Mouse (Mus musculus) large intestine, adult 2 months (tissue): Measurements from ENCODE around the gene Tspan14. TPM values are rescaled to one million over a fixed set of nuclear protein-coding genes. Genes with fewer than 3 reads are reported as not detected.

Experiments used
- DNase-seq: peaks from one replicate; pipeline ENCODE4 v3.0.0-alpha.2; 2012; ENCODE audit warnings: low read depth, low spot score
- WGBS: fragments of 180-500 bp; shearing (Covaris S2); methylation state at CpG from one replicate; pipeline ENCODE4 v1.1.7; 2018; 5-methylcytosine and 5-hydroxymethylcytosine counted together
- polyA plus RNA-seq: library from polyadenylated mRNA; depleted of rRNA; stranded (reverse); fragments of >200 nt; gene quantifications from 2 replicates; pipeline ENCODE4 v1.2.3, GENCODE M21; 2012; rRNA removed

Gene Tspan14
- 49.4 and 50.9 TPM in 2 replicates for polyA plus RNA-seq

GRCm38 (mm10) chr14:40966392-40966861, at the start of gene Tspan14:
Gene Tspan14, minus strand, starts transcription at chr14:40966807.
- DNase-seq, result no peak
- under 1% methylated on average over 54 of the region's 54 CpGs for whole genome bisulfite sequencing

DNA sequence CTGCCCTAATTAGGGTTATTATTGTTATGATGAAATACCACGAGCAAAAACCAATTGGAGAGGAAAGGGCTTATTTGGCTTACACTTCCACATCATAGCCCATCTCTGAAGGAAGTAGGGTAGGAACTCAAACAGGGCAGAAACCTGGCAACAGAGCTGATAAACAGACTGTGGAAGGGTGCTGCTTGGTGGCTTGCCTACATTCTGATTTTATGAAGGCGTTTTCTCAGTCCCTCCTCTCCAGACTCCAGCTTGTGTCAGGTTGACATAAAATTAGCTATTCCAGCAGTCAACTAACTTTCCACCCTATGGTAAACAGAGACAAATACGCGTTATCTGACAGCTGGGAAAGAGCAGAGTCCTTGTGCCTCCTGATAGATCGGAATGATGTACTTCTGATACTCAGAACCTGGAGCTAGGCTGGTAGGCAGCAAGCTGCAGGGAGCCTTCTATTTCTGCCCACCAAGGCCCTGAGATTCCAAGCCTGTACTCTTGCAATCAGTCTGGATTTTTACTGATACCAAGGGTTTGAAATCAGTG, 48.2 kb upstream of the Tspan14 start:
- WGBS, result 49% methylated on average over 5 of the region's 5 CpGs
- DNase-seq, result no peak

- 5% methylated on average over 32 of the region's 32 CpGs for WGBS
- peak; percentile 72 for DNase-seq
These were observed 47.3 kb upstream of the Tspan14 start, which contains the start of gene Fam213a for GRCm38 (mm10) chr14:41013630-41014613. Gene Fam213a, minus strand, starts transcription at chr14:41013788.

DNA sequence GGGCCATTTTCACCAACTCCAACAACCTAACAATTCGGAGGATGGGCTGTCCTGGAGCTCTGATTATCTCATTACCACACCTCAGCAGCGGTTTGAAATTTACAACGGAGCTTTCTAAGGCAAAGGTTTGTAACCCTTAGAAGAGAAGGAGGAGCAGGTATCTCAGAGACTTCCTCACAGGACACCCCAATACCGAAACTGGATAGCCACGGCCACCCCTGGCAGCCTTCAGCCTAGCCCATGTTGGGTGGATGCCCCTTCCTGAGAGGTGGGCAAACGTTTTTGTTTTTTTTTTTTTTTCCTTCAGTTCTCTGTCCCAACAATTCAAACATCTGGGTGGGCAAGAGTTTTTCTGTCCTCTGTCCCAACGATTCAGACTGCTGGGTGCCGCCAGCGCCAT, 46.5 kb upstream of the Tspan14 start:
- 9% methylated on average over 9 of the region's 9 CpGs for WGBS
- no peak for DNase-seq

- DNase-seq, result no peak
- 51% methylated on average over 3 of the region's 3 CpGs for WGBS
These were observed 45.3 kb upstream of the Tspan14 start for GRCm38 (mm10) chr14:41011916-41012315.

DNA sequence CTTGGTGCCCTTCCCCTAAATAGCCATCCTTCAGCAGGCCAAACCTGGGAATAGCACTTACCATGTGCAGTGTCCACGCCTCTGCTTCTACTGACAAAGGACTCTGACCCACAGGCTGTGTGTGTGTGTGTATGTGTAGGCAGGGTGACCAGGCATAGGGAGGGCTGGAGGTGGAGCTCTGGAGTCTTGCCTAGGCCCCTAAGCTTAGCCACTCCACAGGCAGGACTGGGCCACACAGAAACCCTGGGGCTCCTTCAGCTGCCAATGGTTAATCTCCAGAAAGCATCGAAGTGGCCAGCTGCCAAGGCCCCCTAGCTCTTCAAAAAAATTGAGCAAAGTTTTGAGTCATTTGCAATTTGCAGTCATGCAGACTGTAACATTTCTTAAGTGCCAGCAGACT, 41.5 kb upstream of the Tspan14 start:
- WGBS, result 31% methylated on average over 2 of the region's 2 CpGs
- DNase-seq, result no peak

DNA sequence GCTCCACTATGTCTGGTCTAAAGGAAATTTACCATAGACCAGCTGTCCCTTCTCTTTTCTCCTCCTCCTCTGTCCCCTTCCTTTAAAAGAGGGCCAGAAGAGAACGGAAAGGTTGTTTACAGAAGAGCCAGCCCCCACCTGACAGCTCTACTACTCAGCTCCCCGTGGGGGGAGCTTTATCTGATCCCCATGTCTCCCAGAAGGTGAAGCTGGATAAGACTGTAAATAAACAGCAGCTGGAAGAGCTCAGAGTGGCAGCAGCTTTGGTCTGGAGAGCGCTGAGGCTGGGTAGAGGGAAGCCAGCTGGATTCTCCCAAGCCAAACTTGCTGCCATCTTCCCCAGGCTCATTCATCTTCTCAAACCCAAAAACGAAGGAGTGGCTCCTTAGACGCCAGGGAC, 41.0 kb upstream of the Tspan14 start:
- no peak for DNase-seq
- WGBS, result 40% methylated on average over 5 of the region's 5 CpGs

DNA sequence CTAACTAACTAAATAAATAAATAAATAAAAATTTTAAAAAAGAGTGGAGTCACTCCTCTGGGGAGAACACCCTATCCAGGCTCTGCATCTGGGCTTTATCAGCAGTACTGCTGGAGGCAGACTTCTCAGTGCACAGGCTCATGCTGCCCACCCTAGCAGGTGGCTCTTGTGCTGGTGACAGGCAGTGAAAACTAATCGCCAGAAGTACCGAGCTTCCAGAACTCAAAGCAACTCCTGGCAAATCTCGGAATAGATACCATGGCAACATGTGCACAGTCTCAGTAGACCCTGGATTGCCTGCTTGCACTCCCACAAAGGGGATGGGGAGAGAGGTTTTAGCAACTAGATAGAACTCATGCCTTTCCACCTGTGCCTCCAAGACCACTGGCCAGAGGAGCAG, 40.3 kb upstream of the Tspan14 start:
- no peak for DNase-seq
- WGBS, result 86% methylated on average over 3 of the region's 3 CpGs

DNA sequence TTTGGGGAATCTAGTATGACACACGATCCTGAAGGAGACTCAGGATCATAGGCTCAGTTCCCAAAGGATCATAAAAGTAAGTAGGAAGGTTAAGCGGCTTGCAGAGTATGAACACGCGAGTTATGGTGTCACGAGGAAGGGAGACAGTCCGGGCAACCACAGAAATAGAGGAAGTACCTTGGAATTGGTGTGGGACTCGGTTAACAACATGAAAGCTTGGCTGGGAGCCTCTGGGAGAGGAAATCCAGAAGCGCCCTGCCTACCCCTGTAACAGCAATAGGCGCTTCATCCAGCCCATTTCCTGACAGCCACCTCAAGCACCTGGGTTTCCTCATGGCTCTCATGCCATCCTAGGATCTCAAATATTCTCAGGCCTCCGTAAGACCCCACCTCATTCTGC, 39.7 kb upstream of the Tspan14 start:
- WGBS, result 77% methylated on average over 10 of the region's 10 CpGs
- DNase-seq, result no peak

DNA sequence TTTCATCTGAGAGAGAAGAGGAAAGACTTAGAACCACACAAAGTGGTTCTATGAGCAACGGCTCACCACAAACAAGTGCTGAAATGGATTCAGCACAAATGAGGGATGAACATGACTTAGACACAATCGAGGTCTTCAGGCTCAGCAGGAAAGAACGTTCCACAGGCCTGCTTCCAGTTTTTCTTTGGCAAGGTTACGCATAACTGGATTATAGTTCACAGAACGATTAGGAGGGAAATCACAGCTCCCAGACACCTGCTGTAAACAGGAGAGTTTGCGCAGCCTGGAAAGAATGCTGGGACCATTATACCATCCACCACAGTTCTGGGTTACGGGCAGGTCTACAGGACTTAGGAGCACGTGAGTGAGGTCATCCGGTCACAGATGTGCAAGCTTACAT, 39.1 kb upstream of the Tspan14 start:
- WGBS, result 74% methylated on average over 9 of the region's 9 CpGs
- no peak for DNase-seq

DNA sequence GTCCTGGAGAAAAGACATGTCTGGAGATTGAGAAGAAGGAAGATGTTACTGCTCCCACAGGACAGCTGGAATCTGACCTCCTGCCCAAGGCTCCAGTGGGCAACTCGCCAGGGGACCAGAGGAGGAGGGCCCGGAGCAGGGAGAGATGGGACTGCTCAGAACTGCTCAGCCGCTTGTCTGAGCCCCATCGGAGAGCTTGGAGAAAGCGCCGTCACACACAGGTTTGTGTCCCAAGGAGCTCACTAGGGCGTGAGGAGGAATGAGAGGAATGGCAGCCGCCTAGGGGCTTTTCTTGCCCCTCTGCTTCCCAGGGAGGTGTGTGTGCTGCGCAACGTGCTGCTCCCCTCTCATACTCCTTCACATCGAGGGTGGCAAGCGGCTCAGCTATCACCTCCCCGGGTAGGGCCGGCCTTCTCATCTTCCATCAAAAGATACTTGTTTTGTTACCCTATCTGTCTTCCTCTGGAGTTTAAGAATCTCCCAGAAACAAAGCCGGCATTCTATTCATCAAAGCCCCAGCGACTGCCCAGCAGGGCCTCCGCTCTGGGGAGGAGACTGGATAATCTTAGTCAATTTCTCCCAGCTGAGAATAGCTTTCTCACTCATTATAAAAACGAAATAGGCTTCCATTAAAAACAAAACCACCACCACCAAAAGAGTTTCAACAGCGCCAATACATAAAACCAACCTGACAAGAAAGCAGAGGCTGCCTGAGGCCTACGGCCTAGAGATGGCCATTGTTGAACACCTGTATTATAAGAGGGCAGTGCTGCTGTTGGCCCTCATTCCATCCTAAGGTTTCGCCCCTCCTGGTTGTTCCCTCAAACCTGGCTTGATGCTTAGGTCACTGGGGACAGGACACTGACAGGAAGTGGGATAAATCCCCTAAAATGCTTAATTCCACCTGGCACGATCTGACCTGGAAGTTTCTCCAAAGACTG, 37.9 kb upstream of the Tspan14 start:
- WGBS, result 66% methylated on average over 22 of the region's 22 CpGs
- DNase-seq, result no peak

DNA sequence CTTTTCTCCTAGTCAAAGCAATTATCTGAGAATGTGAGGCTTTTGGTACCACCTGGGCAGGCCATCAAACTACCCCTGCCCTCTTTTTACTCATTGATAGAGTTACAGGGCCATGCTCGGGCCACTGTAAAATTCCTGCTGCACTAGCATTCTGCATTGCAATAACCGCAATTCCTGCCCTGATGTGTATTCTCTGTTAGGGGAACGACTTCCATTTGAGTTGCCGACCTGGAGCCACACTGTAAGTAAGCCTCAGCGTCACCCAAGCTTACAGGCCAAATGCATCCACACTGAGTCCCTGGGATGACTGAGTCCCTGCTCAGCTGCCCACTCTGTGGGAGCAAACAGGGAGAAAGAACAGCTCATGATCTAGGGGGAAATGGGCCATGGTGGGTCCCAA, 35.0 kb upstream of the Tspan14 start:
- DNase-seq, result no peak
- 92% methylated on average over 5 of the region's 5 CpGs for WGBS

- 91% methylated on average over 4 of the region's 4 CpGs for WGBS
These were observed 34.2 kb upstream of the Tspan14 start for GRCm38 (mm10) chr14:41000801-41001200.

GRCm38 (mm10) chr14:40999904-41000645, 33.5 kb upstream of the Tspan14 start:
- WGBS, result 84% methylated on average over 7 of the region's 7 CpGs
- no peak for DNase-seq

More at GRCm38 (mm10) chr14:41000801-41001200, 34.2 kb upstream of the Tspan14 start:
- no peak for DNase-seq

- no peak for DNase-seq
- WGBS, result 56% methylated on average over 3 of the region's 3 CpGs
These were observed 29.6 kb upstream of the Tspan14 start for GRCm38 (mm10) chr14:40996171-40996570.

GRCm38 (mm10) chr14:40992464-40992863, 25.9 kb upstream of the Tspan14 start:
- no peak for DNase-seq

DNA sequence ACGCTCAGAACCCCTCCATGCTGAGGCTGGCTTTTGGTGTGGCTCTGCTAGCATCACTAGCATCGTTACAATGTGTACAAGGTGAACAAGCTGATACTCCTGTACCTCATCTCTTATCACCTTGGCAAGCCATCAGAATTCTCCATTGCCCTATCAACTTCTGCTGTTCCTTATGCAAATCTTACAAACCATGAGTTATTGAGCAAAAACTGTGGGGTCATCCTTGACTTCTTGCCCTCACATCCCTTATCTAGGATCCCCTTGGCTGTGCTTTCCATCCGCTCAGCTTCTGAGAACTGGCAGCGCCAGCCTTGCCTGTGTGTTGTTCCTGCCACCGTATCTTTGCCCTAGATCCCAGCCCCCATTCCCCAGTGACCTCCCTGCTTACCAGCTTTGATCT, 22.2 kb upstream of the Tspan14 start:
- DNase-seq, result no peak
- WGBS, result 86% methylated on average over 5 of the region's 5 CpGs

More at GRCm38 (mm10) chr14:40992464-40992863, 25.9 kb upstream of the Tspan14 start:
- WGBS, result 34% methylated on average over 6 of the region's 6 CpGs

DNA sequence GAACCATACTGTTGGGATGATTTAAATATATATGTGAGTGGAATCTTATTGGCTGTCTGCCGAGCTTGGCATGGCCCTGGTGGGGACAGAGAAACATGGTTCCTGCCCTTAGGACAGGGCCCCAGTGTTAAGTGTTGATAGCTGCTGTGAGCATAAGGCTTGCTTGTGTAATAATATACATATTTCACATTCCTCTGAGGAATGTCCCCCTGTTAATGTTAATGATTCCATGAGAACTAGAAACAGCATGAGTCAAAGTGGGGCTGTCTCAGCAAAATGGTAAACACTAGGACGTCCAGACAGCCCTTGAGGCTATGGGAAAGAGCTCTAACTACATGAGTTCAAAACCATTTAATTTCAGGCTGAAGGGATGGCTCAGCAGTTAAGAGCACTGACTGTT, 20.6 kb upstream of the Tspan14 start:
- no peak for DNase-seq
- WGBS, result 75% methylated on average over 2 of the region's 2 CpGs

GRCm38 (mm10) chr14:40985635-40986034, 19.0 kb upstream of the Tspan14 start:
- no peak for DNase-seq
- WGBS, result 69% methylated on average over 4 of the region's 4 CpGs
